ENCODE assay signal across 7 mouse cellular contexts in genomic region chr7:143548976-143549457, GRCm38 (mm10). TPM values are rescaled to one million over a fixed set of nuclear protein-coding genes. Genes with fewer than 3 reads are reported as not detected.
DNase-seq lines count a peak whose midpoint lies in the region; ATAC-seq lines count a peak whose summit lies in the region.

Gene Nap1l4 (minus strand): TSS chr7:143549106.

- peak; percentile 98 for DNase-seq in adrenal gland, adult 8-10 months
- peak; percentile 99 for DNase-seq in embryo, embryonic 9.5 days (ENCODE audit: extremely low spot score)
- DNase-seq in gastrocnemius, postnatal 4 days (ENCODE audit: low spot score in 2 of 2), result peak; percentile 94 to 97
- peak; percentile 100 for DNase-seq in left cerebral cortex, postnatal 36 days (ENCODE audit: low spot score in 2 of 2)
- DNase-seq in midbrain, embryonic 11.5 days (ENCODE audit: low spot score, missing footprints), result peak; percentile 100
- DNase-seq in skeletal muscle tissue, adult 2 months (ENCODE audit: low read depth, low spot score), result peak; percentile 99

- under 1% methylated on average over 43 of the region's 43 CpGs for WGBS in intestine, embryonic 16.5 days
- WGBS in midbrain, embryonic 11.5 days, result under 1% methylated on average over 43 of the region's 43 CpGs

- intact Hi-C loops in left cerebral cortex, postnatal 36 days (cut with DNase I), result no loop called here

- peak within 1 kb of the TSS; percentile 96 for H3K27ac ChIP-seq in intestine, embryonic 16.5 days (ENCODE audit: low read length)
- H3K27ac ChIP-seq in midbrain, embryonic 11.5 days (ENCODE audit: low read depth, low read length), result peak within 1 kb of the TSS; percentile 81

- H3K36me3 ChIP-seq in intestine, embryonic 16.5 days (ENCODE audit: control insufficient read depth, insufficient read depth, low read length), result no peaks in the 10 kb centered on the region
- H3K36me3 ChIP-seq in midbrain, embryonic 11.5 days (ENCODE audit: control insufficient read depth, insufficient read depth, low read length), result 0 out of 2 replicates have a peak, but pooled peaks cover 2% of the 10 kb centered on the region

- H3K4me2 ChIP-seq in intestine, embryonic 16.5 days (ENCODE audit: low read depth, low read length), result peak within 1 kb of the TSS; percentile 68
- H3K4me2 ChIP-seq in midbrain, embryonic 11.5 days, result peak within 1 kb of the TSS; percentile 85

- no peaks in the 10 kb centered on the region for H3K27me3 ChIP-seq in intestine, embryonic 16.5 days (replicated peaks; ENCODE audit: control insufficient read depth, insufficient read depth, low read length)
- H3K27me3 ChIP-seq in midbrain, embryonic 11.5 days (ENCODE audit: control insufficient read depth, insufficient read depth, low read length), result no peaks in the 10 kb centered on the region

- H3K9me3 ChIP-seq in intestine, embryonic 16.5 days (ENCODE audit: control insufficient read depth, low read length), result no peaks in the 10 kb centered on the region
- no peaks in the 10 kb centered on the region for H3K9me3 ChIP-seq in midbrain, embryonic 11.5 days (ENCODE audit: control insufficient read depth, low read length)

- peaks cover 15% of the 10 kb centered on the region for H3K4me1 ChIP-seq in intestine, embryonic 16.5 days (ENCODE audit: control insufficient read depth, insufficient read depth, low read length)
- peaks cover 17% of the 10 kb centered on the region for H3K4me1 ChIP-seq in midbrain, embryonic 11.5 days (ENCODE audit: control insufficient read depth, insufficient read depth, low read length)

- peak within 1 kb of the TSS; percentile 90 for H3K4me3 ChIP-seq in intestine, embryonic 16.5 days (ENCODE audit: low read length)
- peak within 1 kb of the TSS; percentile 93 for H3K4me3 ChIP-seq in midbrain, embryonic 11.5 days (ENCODE audit: low read depth, low read length)

- ATAC-seq in intestine, embryonic 16.5 days, result peak; percentile 98
- ATAC-seq in midbrain, embryonic 11.5 days (ENCODE audit: low FRiP score), result peak; percentile 99

- peak within 1 kb of the TSS; percentile 96 for H3K9ac ChIP-seq in intestine, embryonic 16.5 days (ENCODE audit: low read depth, low read length)
- peak within 1 kb of the TSS; percentile 97 for H3K9ac ChIP-seq in midbrain, embryonic 11.5 days (ENCODE audit: low read length)

RNA-seq across cellular contexts. Expression of gene Nap1l4, which starts in this region (rescaled TPM):
- total RNA-seq in adrenal gland, adult 8-10 months (2022), result 100 to 1,000 TPM; 132 to 141 (median 135) TPM
- total RNA-seq in gastrocnemius, postnatal 4 days (2021), result 100 to 1,000 TPM; 160 to 164 TPM
- polyA plus RNA-seq in intestine, embryonic 16.5 days (2015; fragmentation: Nextera tagmentation; extraction: Ambion mirVana), result 175 and 192 TPM in 2 replicates
- 100 to 1,000 TPM; 110 to 117 TPM for total RNA-seq in left cerebral cortex, postnatal 36 days (2021)
- polyA plus RNA-seq in midbrain, embryonic 11.5 days (2014; fragmentation: Nextera tagmentation; extraction: Ambion mirVana), result 190 and 194 TPM in 2 replicates

Comparison
In these comparisons a context has a peak if more than half of its experiments do, and no peak if none do; other contexts are left out.
1. Peak in every context shown above with its lines: DNase-seq, ATAC-seq, H3K4me3 ChIP-seq and H3K27ac ChIP-seq.